Mouse (Mus musculus) T-cell, adult 2 months (primary cell): ENCODE measurements at regions not wholly inside any gene's neighbourhood (a gene's known extent, or its start where the extent isn't known, plus 50 kb on each side); places are given as distances from the start of the nearest gene placed in this dataset.

Experiments
- DNase-seq: peaks from one replicate; pipeline ENCODE4 v3.0.0; 2022; ENCODE audit warnings: low spot score

DNA sequence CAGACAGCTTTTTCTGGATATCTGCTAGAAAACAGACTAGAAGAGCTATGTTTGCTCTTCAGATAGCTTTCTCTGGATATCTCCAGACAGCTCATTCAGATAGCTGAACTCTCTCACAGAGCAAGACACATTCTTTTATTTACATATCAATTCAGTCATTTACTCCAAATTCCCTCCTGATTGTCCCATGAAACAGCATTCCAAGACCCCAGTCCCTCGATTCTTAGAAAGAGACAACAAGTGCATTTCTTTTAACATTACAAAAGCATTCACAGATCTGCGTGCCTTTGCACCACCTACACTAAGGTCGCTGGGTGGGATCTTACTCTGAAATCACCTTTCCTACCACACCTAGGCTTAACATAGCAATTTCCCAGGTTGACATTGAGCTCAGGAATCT is 1039.5 kb upstream of the Ddx18 start:
- DNase-seq, result no peak

DNA sequence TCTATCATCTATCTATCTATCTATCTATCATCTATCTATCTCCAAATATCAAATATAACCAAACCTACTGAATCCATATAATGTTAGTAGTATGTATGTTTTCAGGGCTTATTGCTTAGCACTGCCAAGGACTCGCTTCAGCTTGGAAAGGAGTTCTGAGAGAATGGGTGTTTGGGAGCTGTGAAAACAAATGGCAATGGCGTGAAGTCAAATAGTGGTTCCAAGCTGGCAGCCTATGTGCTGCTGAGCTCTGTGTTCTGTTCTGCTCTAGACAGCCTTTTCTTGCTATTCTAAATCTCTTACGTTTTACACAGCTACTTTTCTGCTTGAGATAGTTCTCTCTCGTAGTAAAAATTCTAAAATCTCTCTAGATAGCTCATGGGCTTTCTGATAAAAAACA is 1008.2 kb upstream of the Ddx18 start:
- DNase-seq, result no peak

DNA sequence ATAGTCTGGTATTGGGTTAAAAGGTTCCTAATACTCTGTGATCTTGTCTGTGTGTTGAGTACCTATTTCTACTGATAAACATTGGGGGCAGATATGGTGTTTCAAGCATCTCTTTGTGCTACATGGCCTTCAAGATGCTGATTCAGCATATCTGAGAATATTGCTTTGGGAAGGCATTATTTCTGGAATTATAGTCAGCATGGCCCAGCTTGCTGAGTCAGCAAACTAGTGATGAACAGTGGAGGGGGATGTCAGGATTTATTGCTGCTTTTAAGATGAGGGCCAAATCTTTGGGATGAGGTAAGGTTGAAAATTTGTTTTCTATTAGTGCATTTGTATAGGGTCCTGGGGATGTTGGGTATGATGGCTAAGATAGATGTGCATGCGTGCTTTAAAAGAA is 983.8 kb upstream of the Ddx18 start:
- no peak for DNase-seq

DNA sequence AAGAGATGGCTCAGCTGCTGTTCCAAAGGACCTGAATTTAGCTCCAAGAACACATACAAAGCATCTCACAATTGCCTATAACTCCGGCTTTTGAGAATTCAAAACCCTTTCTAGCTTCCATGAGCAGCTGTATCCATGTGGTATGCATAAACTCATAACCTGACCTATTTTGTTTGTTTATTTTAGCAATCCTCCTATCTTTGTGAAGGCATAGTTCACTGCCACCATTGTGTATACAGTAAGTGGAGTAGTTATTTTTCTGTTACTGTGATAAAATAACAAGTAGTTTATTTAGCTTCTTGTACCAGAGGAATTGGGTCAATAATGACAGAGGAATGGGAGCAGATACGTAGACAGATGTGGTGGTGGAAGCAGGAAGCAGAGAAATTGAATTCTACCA is 941.8 kb upstream of the Ddx18 start:
- DNase-seq, result no peak

DNA sequence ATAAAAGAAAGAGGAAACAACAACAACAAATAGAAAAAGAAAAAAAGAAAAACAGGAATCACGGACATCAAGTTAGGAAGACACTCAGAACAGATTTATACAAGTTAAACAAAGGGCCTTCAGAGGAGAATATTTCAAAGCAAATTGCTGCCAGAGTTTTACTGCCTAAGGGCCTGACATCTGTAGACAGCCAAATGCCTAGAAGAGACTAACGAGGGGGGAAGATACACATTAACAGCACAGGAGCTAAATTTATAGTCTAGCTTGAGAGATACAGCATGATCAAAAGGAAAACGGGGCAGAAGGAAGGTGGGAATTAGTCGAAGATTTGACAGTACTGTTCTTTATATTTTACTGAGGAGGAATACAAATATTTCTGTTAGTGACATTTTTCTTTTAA is 933.9 kb upstream of the Ddx18 start:
- DNase-seq, result no peak

DNA sequence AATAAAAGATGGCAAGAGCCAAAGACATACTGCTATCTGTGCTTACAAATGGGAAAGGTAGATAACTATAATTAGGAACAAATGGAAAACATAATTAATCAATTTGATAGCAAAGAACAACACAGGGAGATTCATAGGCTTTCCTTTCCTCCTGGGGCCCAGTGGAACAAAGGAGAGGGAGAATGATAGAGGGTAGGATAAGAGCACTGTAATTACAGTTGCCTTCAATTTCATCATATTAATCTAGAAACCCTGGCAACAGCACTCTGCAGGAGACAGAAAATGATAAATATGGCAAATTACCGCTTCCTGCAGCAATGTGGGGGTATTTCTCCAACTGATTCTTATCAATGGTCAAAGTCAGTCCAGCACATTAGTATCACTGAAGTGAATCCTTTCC is 910.2 kb upstream of the Ddx18 start:
- no peak for DNase-seq

DNA sequence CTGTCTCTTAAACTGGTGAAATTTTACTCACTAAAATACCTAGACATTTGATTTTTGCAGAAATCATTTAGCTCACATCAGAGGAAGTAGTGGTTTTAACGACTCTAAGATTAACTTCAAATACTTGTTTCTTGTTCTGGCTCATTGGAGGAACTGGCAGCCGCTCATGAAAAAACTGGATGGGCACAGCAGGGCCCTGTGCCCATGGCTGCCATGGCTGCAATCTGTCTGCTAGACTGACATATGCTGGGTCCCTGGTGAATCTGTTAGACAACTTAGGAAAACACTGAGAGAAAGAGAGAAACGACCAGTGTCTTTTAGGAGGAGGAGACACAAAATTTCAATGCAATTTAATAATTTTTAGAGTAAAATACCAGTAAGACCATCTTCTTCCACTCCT is 896.1 kb upstream of the Ddx18 start:
- DNase-seq, result no peak

DNA sequence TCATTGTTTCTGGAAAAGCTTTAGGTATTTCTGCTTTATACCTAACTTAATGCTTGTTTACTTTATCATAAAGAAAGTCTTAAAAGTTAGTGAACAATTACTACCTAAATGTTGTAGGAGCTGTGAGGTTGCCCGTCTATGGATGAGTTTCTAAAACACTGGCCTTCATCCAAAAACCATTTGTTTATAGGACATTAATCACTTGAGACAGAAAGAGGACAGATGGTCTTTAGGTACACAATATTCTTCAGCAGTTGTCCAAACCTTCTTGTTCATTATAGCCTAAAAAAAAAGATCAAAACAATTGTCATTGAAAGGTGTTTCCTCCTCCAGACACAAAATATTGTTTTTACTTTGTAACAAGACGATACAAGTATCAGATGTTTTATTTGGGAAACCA is 891.3 kb upstream of the Ddx18 start:
- DNase-seq, result no peak

DNA sequence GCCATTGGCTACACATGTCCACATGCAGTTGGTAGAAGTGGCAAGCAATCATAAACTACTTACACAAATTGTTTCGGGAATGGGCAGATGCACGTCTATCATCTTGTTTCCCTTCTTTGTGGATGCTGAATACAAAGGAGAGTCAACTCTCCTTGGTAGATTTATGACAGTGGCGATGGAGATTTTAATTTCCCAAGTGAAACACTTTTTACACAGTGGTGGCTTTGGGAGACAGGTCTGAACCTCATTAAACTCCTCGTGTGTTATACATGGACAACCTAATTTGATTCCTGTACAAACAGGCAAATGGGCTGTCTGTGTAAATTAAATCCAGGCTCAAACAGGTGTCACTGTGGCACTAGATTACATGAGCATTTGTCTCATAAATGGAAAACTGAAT is 887.1 kb upstream of the Ddx18 start:
- no peak for DNase-seq

DNA sequence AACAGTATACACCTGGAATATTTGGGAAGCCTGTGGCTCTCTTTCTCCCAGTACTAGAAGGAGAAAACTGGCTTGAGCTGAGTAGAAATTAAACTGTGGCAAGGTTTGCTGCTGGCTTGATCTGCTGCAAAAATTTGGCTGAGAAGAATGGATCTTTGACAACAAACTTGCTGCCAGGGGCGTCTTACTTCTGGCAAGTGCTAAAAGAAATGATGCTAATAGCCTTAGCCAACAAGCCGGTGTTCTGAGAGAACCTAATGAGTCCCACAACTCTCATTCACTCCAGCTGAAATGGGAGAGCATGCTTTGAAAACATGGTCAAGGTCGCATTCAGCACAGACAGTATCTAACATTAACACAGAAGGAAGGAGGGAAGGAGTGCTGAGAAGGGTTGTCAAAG is 885.8 kb upstream of the Ddx18 start:
- no peak for DNase-seq

DNA sequence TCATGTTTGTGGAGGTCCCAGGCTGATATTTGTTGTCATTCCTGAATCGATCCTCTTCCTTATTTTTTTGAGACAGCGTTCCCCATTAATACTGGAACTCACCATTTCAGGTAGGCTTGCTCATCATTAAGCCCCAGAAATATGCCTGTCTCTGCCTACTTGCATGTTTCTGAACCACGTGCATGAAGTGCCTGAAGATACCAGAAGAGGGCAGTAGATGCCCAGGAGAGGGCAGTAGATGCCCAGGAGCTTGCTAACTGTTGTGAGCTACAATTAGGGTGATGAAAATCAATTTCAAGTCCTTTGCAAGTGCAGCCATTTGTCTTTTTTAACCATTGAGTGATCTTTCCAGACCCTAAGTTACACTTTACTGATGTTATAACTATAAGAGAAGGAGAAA is 871.6 kb upstream of the Ddx18 start:
- DNase-seq, result no peak

DNA sequence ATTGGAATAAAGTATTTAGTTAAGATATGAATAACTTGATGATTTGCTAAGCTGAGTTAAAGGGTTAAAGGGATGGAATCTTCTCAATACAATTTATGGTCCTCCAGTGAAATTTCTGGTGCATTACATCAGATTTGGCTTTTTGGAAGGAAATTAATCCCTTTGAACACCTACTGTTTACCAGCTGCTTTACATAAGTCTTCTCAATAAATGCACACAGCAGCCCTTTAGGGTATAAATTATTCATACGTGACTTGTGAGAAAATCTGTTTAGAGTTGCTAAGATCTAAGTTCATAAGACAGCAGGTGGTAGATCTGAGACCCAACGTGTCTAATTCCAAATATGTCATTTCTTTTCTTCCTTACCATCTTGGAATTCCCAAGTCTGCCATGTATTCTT is 855.7 kb upstream of the Ddx18 start:
- DNase-seq, result no peak

DNA sequence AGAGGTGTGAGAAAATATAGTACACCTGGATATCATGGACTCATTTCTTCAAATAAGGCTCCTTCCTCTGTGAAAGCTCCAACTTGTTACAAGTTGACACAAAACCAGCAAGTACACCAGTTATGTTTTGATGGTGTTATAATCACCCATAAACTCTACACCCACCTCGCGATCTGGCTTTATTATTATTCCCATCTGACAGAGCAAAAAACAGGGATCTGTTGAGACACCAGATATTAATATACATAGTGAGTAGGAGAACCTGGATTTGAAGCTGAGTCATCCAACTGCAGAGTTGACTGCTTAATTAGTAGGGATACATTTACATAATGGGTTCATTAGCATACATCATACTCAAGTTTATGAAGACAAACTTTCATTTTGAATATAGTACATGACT is 828.6 kb upstream of the Ddx18 start:
- DNase-seq, result no peak

DNA sequence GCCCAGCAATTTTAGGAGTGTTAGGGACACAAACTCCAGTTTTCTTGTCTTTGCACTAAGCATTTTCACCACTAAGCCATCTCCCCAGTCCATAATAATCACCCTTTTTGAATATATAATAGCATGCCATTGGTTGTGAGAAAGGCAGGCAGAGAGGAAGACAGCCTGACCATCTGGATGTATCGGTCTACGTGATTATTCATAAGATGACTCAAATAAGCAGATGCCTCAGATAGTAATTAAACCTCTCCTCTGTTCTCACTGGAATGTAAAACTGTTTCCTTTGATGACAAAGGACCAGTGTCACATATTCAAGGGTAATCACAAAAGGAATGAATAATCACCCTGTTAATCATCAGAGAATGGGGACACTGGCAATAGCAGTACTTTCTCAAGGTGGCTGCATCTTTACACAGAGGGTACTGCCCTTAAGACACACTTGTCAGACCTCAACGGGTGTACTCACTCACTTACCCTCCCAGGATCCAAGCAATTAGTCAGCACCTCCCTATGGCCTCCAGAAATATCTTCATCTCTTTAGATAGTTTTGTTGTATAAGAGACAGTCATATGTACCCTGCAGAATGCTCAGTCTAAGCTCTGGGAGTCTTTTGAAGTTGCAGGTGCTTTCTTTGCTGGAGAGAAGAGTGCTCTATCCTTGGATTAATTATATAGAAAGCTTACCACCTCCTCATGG is 826.0 kb upstream of the Ddx18 start:
- no peak for DNase-seq

DNA sequence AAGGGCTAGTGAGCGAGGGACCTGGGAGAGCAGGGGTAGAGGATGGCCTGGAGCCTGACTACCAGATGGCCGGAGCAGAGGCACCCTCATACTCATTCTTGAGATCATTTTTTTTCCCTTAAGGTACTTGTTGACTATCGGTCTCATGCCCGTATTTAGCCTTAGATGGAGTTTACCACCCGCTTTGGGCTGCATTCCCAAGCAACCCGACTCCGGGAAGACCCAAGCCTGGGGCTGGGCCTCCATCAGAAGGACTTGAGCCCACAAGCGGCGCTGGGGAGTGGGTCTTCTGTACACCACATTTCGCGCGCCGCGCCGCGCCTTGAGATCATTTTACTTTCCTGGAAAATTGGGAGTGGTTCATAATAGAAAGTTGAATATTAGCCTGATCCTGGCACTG is 789.2 kb upstream of the Ddx18 start:
- DNase-seq, result peak; percentile 86

DNA sequence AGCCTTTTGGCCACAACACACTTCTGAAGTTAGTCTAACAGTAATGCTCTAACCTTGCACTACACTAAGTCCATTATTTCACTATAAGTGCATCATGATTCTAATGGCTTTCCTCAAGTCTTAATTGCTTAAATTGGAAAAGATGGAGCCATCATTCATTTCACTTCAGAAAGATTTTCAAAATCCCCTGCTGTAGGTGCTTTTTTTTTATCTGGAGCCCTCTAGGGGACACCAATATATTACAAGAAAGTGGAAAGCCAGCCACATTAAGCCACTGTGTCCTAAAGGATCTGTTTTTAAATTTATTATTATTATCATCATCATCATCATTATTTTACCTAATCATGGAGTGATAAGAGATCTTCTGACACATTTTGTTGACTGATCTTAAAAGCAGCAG is 783.7 kb upstream of the Ddx18 start:
- DNase-seq, result no peak

DNA sequence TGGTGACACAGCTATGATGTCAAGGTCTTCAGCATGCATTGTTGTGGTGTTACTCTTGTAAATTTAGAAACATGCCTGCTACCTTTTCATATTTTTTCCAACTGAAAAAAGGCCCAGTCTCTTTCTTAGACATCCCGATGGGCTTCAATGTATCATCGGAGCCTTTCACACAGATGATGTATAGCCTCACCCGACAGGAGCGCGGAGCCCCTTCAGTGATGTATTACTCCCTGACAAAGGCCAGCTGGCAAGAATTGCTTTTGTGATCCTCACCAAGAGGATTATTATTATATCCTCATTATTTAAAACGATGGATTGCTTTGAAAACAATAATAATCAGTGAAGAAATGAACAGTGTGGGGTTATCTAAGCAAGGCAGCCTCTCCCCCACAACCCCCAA is 765.5 kb upstream of the Ddx18 start:
- DNase-seq, result no peak

DNA sequence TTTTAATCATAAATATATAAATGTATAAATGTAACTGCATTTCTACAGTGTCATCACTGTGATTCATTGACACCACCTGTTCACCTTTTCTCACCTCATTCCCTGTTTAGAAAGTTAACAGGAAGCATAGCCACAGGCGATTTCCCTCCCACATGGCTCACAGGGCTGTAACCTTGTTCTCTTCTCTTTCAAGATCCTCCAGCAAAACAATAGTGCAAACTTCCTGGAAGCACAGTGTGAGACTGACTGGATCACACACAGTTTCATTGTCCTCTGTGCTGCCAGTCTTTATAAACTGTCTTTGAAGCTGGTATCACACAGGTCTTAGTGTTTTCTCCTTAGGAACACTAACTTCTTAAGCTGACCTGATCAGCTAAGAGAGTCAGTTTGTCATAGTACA is 760.5 kb upstream of the Ddx18 start:
- DNase-seq, result no peak
